Mouse (Mus musculus) cortical plate, adult 2 months (tissue): Measurements from ENCODE around the gene Nin.

Source experiments
- CTCF ChIP-seq: fragments of 200-500 bp; IDR thresholded peaks from 2 replicates; pipeline ENCODE4 v1.5.1; 2011; ENCODE audit warnings: mild to moderate bottlenecking, control low read depth, low read length; ENCODE audit not compliant: insufficient read depth; ENCODE audit errors: extremely low read depth
- POLR2A ChIP-seq: fragments of 200-500 bp; IDR thresholded peaks from 2 replicates; pipeline ENCODE4 v1.6.1; 2011; ENCODE audit warnings: mild to moderate bottlenecking, low read length, control low read depth; ENCODE audit not compliant: insufficient read depth; ENCODE audit errors: extremely low read depth

DNA sequence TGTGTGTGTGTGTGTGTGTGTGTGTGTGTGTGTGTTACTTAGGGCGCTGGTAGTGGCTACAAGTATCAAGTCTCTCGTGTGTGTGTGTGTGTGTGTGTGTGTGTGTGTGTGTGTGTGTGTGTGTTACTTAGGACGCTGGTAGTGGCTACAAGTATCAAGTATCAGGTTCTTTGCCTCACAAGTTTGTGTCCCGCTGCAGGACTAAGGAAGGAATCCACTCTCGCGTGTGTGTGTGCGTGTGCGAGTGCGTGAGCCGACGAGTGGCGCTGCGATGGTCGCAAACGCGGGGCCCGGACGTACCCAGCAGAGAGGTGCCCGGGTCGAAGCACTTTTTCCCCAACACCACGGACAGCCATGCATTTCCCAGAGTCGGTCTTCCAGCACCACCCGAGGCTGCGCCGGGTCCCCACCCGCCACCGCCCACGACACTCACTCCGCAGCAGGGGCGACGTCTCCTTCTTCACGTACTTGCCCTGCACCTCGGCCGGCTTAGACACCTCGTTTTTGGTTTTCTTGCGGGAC is 127.2 kb downstream of the Nin start:
- TF ChIP-seq CTCF (no peak), POLR2A (no peak)
